8 mouse cellular contexts compared by ENCODE assay signal in the genomic region with DNA sequence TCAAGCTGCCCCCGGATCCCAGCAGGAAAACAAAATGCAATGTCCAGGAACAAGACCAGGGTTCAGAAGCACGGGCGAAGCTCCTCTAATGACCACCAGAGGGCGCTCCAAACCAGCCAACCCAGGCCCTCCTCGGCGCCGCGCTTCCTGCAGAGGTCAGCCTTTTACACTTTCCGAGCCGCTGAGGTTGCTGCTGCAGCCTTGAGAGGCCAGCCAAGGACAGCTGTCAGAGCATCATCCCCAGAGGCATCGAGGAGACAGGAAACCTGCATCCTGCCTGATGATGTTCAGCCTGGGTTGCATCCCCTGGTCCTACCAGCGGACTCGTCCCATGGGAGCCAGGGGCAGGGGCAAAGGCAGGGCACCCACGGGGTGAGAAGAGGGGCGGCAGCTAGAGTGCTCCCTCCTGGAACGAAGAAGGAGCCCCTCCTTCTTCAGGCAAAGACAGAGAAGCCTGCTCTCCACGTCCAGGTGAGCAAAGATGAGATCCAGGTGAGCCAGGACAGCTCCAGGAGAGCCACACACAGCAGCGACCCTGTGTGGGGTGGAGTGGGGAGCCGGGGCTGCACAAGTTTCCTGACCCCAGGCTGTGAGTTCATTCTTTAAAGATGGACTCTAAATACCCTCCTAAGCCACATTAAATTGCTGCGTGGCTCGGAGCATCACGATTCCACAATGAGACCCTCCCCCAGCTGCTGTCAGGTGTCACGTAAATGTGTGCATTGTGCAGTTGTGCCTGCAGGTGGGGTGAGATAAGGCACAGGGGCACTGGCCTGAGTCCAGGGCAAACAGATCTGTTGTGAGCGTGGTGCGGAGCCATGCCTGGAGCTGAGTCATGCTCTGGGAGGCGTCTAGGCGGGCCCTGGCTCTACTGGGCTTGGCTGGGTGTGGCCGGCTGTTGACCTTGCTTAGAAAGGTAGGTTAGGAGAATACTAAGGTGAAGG. TPM values are rescaled to one million over a fixed set of nuclear protein-coding genes. Genes with fewer than 3 reads are reported as not detected.
DNase-seq lines count a peak whose midpoint lies in the region; ATAC-seq lines count a peak whose summit lies in the region.

A gene (plus strand): TSS at position 204 of the 944 bp plus-strand sequence.

- intact Hi-C loops in left cerebral cortex, postnatal 4 days (cut with DNase I): loop anchor here (2.0 kb wide), 1 partner anchor 89 kb away; no protein-coding TSS in a partner anchor

- 15% methylated on average over 28 of the region's 28 CpGs for WGBS in embryonic facial prominence, embryonic 10.5 days
- WGBS in midbrain, embryonic 11.5 days: 18% methylated on average over 28 of the region's 28 CpGs

- DNase-seq in adrenal gland, postnatal 10 days: peak; percentile 92
- peak; percentile 88 for DNase-seq in embryonic facial prominence, embryonic 10.5 days (ENCODE audit: low spot score)
- peak; percentile 98 for DNase-seq in heart, adult 11 months
- peak; percentile 67 for DNase-seq in kidney, adult 11 months
- DNase-seq in left cerebral cortex, postnatal 4 days: peak; percentile 90
- peak; percentile 96 for DNase-seq in midbrain, embryonic 11.5 days (ENCODE audit: low spot score, missing footprints)
- peak; percentile 88 for DNase-seq in right cerebral cortex, postnatal 4 days
- peak; percentile 78 for DNase-seq in yolk sac, embryonic 10.5 days (ENCODE audit: low spot score)

- H3K27me3 ChIP-seq in embryonic facial prominence, embryonic 10.5 days (replicated peaks; ENCODE audit: low read depth, poor library complexity, severe bottlenecking): peaks cover 42% of the 10 kb centered on the region
- H3K27me3 ChIP-seq in midbrain, embryonic 11.5 days (ENCODE audit: control insufficient read depth, insufficient read depth, low read length): peaks cover 3% of the 10 kb centered on the region; the same call in 1 of the 2 replicates

- ATAC-seq in midbrain, embryonic 11.5 days (ENCODE audit: low FRiP score): peak; percentile 85

- peaks cover 12% of the 10 kb centered on the region for H3K4me1 ChIP-seq in embryonic facial prominence, embryonic 10.5 days
- H3K4me1 ChIP-seq in midbrain, embryonic 11.5 days (ENCODE audit: control insufficient read depth, insufficient read depth, low read length): 0 out of 2 replicates have a peak, but pooled peaks cover 4% of the 10 kb centered on the region

- H3K9me3 ChIP-seq in embryonic facial prominence, embryonic 10.5 days: no peaks in the 10 kb centered on the region
- H3K9me3 ChIP-seq in midbrain, embryonic 11.5 days (ENCODE audit: control insufficient read depth, low read length): no peaks in the 10 kb centered on the region

- H3K36me3 ChIP-seq in embryonic facial prominence, embryonic 10.5 days (replicated peaks): no peaks in the 10 kb centered on the region
- no peaks in the 10 kb centered on the region for H3K36me3 ChIP-seq in midbrain, embryonic 11.5 days (ENCODE audit: control insufficient read depth, insufficient read depth, low read length)

- 0 out of 2 replicates have a peak within 1 kb of the TSS, but pooled peaks have one; percentile 24 for H3K9ac ChIP-seq in midbrain, embryonic 11.5 days (ENCODE audit: low read length)

- H3K4me2 ChIP-seq in midbrain, embryonic 11.5 days: peak within 1 kb of the TSS; percentile 30; the same call in 1 of the 2 replicates

- H3K4me3 ChIP-seq in embryonic facial prominence, embryonic 10.5 days: peak within 1 kb of the TSS; percentile 38; the same call in 1 of the 2 replicates
- H3K4me3 ChIP-seq in midbrain, embryonic 11.5 days (ENCODE audit: low read depth, low read length): no peak within 1 kb of the TSS

- no peak within 1 kb of the TSS for H3K27ac ChIP-seq in embryonic facial prominence, embryonic 10.5 days (replicated peaks)
- H3K27ac ChIP-seq in midbrain, embryonic 11.5 days (ENCODE audit: low read depth, low read length): no peak within 1 kb of the TSS

RNA-seq across cellular contexts. Expression of the gene that starts here (rescaled TPM):
- 1 to 10 TPM; 4.8 to 5.5 TPM for total RNA-seq in adrenal gland, postnatal 10 days (2021)
- polyA plus RNA-seq in embryonic facial prominence, embryonic 10.5 days (2016; fragmentation: Nextera tagmentation; extraction: Ambion mirVana): 3.8 and 4.9 TPM in 2 replicates
- total RNA-seq in left cerebral cortex, postnatal 4 days (2021): 1 to 10 TPM; 4.2 to 5.6 TPM
- polyA plus RNA-seq in midbrain, embryonic 11.5 days (2014; fragmentation: Nextera tagmentation; extraction: Ambion mirVana): 1.1 and 1.5 TPM in 2 replicates
